Mouse (Mus musculus): Measurements from ENCODE around the gene Aldh1a1. TPM values are rescaled to one million over a fixed set of nuclear protein-coding genes. Genes with fewer than 3 reads are reported as not detected.

The Aldh1a1 gene
- total RNA-seq (2023): under 1 TPM in 1 of 2 experiments, not detected in 1; 0.26 TPM

GRCm38 (mm10) chr19:20492491-20492890, at the start of gene Aldh1a1:
Gene Aldh1a1, plus strand, starts transcription at chr19:20492715.

Other genes starting within 250 kb of the Aldh1a1 start
- 1 to 10 TPM; 3.7 to 4.0 TPM for gene Anxa1, start 101.8 kb upstream of the Aldh1a1 start, total RNA-seq (2023)
- not detected for gene Aldh1a7, start 234.8 kb downstream of the Aldh1a1 start, total RNA-seq (2023)